Mouse (Mus musculus): ENCODE measurements around the gene Kif5c. TPM values are rescaled to one million over a fixed set of nuclear protein-coding genes. Genes with fewer than 3 reads are reported as not detected.

Kif5c gene
- polyA plus RNA-seq, 1 experiment from 2014 or later = 218 TPM

- 11% methylated on average over 3 of the region's 3 CpGs for WGBS
- peaks cover 17% of the 10 kb centered on the region; the same call in 1 of the 2 replicates for H3K36me3 ChIP-seq (ENCODE audit: control insufficient read depth, insufficient read depth, low read length)
- H3K4me1 ChIP-seq (ENCODE audit: control insufficient read depth, insufficient read depth, low read length) = peaks cover 50% of the 10 kb centered on the region
- H3K27ac ChIP-seq (ENCODE audit: low read depth, low read length) = peak overlapping the region; percentile 57
- H3K9ac ChIP-seq (replicated peaks; ENCODE audit: low read depth, low read length) = 0 out of 2 replicates have a peak overlapping the region, but pooled peaks have one; percentile 7
- ATAC-seq (ENCODE audit: low read depth) = peak; percentile 10; the same call in 1 of the 2 replicates
- no peak overlapping the region for H3K4me2 ChIP-seq (ENCODE audit: low read depth, low read length)
- H3K9me3 ChIP-seq (ENCODE audit: control insufficient read depth, low read length) = no peaks in the 10 kb centered on the region
- no peaks in the 10 kb centered on the region for H3K27me3 ChIP-seq (ENCODE audit: control insufficient read depth, insufficient read depth, low read length)
- H3K4me3 ChIP-seq (ENCODE audit: low read depth, low read length) = no peak overlapping the region
These were observed 99.4 kb downstream of the Kif5c start for GRCm38 (mm10) chr2:49718492-49718891.

- Histone ChIP-seq H3K9ac (replicated peaks; ENCODE audit: low read depth, low read length) (no peak overlapping the region), H3K36me3 (ENCODE audit: control insufficient read depth, insufficient read depth, low read length) (peaks cover 17% of the 10 kb centered on the region; the same call in 1 of the 2 replicates), H3K27ac (ENCODE audit: low read depth, low read length) (peak overlapping the region; percentile 71), H3K4me2 (ENCODE audit: low read depth, low read length) (no peak overlapping the region), H3K9me3 (ENCODE audit: control insufficient read depth, low read length) (no peaks in the 10 kb centered on the region), H3K27me3 (ENCODE audit: control insufficient read depth, insufficient read depth, low read length) (no peaks in the 10 kb centered on the region), H3K4me3 (ENCODE audit: low read depth, low read length) (no peak overlapping the region), H3K4me1 (ENCODE audit: control insufficient read depth, insufficient read depth, low read length) (peaks cover 50% of the 10 kb centered on the region)
- no peak for ATAC-seq (ENCODE audit: low read depth)
- 15% methylated on average over 8 of the region's 8 CpGs for WGBS
These were observed 100.1 kb downstream of the Kif5c start for GRCm38 (mm10) chr2:49718935-49719850.

GRCm38 (mm10) chr2:49719854-49720253 is 100.8 kb downstream of the Kif5c start:
- H3K36me3 ChIP-seq (ENCODE audit: control insufficient read depth, insufficient read depth, low read length) = peaks cover 17% of the 10 kb centered on the region; the same call in 1 of the 2 replicates
- peak overlapping the region; percentile 32; the same call in 1 of the 2 replicates for H3K9ac ChIP-seq (replicated peaks; ENCODE audit: low read depth, low read length)
- H3K9me3 ChIP-seq (ENCODE audit: control insufficient read depth, low read length) = no peaks in the 10 kb centered on the region
- no peak overlapping the region for H3K4me3 ChIP-seq (ENCODE audit: low read depth, low read length)
- 2% methylated on average over 6 of the region's 6 CpGs for WGBS
- peak overlapping the region; percentile 4; the same call in 1 of the 2 replicates for H3K4me2 ChIP-seq (ENCODE audit: low read depth, low read length)
- ATAC-seq (ENCODE audit: low read depth) = peak; percentile 67
- H3K27me3 ChIP-seq (ENCODE audit: control insufficient read depth, insufficient read depth, low read length) = no peaks in the 10 kb centered on the region
- peaks cover 50% of the 10 kb centered on the region for H3K4me1 ChIP-seq (ENCODE audit: control insufficient read depth, insufficient read depth, low read length)
- H3K27ac ChIP-seq (ENCODE audit: low read depth, low read length) = peak overlapping the region; percentile 81

- Histone ChIP-seq H3K4me1 (ENCODE audit: control insufficient read depth, insufficient read depth, low read length) (peaks cover 50% of the 10 kb centered on the region), H3K4me3 (ENCODE audit: low read depth, low read length) (no peak overlapping the region), H3K9me3 (ENCODE audit: control insufficient read depth, low read length) (no peaks in the 10 kb centered on the region), H3K4me2 (ENCODE audit: low read depth, low read length) (peak overlapping the region; percentile 4; the same call in 1 of the 2 replicates), H3K27ac (ENCODE audit: low read depth, low read length) (peak overlapping the region; percentile 81), H3K27me3 (ENCODE audit: control insufficient read depth, insufficient read depth, low read length) (no peaks in the 10 kb centered on the region), H3K9ac (replicated peaks; ENCODE audit: low read depth, low read length) (0 out of 2 replicates have a peak overlapping the region, but pooled peaks have one; percentile 32), H3K36me3 (ENCODE audit: control insufficient read depth, insufficient read depth, low read length) (peaks cover 17% of the 10 kb centered on the region; the same call in 1 of the 2 replicates)
- no peak for ATAC-seq (ENCODE audit: low read depth)
- WGBS = 40% methylated on average over 9 of the region's 9 CpGs
These were observed 101.2 kb downstream of the Kif5c start for GRCm38 (mm10) chr2:49720343-49720742.

GRCm38 (mm10) chr2:49722331-49722730 is 103.2 kb downstream of the Kif5c start:
- Histone ChIP-seq H3K4me3 (ENCODE audit: low read depth, low read length) (no peak overlapping the region), H3K36me3 (ENCODE audit: control insufficient read depth, insufficient read depth, low read length) (0 out of 2 replicates have a peak, but pooled peaks cover 10% of the 10 kb centered on the region), H3K27me3 (ENCODE audit: control insufficient read depth, insufficient read depth, low read length) (no peaks in the 10 kb centered on the region), H3K4me1 (ENCODE audit: control insufficient read depth, insufficient read depth, low read length) (peaks cover 50% of the 10 kb centered on the region), H3K27ac (ENCODE audit: low read depth, low read length) (no peak overlapping the region), H3K9me3 (ENCODE audit: control insufficient read depth, low read length) (no peaks in the 10 kb centered on the region), H3K4me2 (ENCODE audit: low read depth, low read length) (no peak overlapping the region), H3K9ac (replicated peaks; ENCODE audit: low read depth, low read length) (no peak overlapping the region)
- no peak for ATAC-seq (ENCODE audit: low read depth)
- WGBS = 27% methylated on average over 9 of the region's 9 CpGs

- ATAC-seq (ENCODE audit: low read depth) = no peak
- WGBS = 69% methylated on average over 13 of the region's 13 CpGs
- H3K4me1 ChIP-seq (ENCODE audit: control insufficient read depth, insufficient read depth, low read length) = peaks cover 49% of the 10 kb centered on the region
These were observed 103.9 kb downstream of the Kif5c start for GRCm38 (mm10) chr2:49722983-49723382.

GRCm38 (mm10) chr2:49726672-49727071 is 107.6 kb downstream of the Kif5c start:
- Histone ChIP-seq H3K9ac (replicated peaks; ENCODE audit: low read depth, low read length) (no peak overlapping the region; the same call in 1 of the 2 replicates), H3K9me3 (ENCODE audit: control insufficient read depth, low read length) (no peaks in the 10 kb centered on the region), H3K27me3 (ENCODE audit: control insufficient read depth, insufficient read depth, low read length) (no peaks in the 10 kb centered on the region), H3K4me2 (ENCODE audit: low read depth, low read length) (no peak overlapping the region), H3K4me1 (ENCODE audit: control insufficient read depth, insufficient read depth, low read length) (peaks cover 15% of the 10 kb centered on the region), H3K4me3 (ENCODE audit: low read depth, low read length) (no peak overlapping the region), H3K27ac (ENCODE audit: low read depth, low read length) (no peak overlapping the region), H3K36me3 (ENCODE audit: control insufficient read depth, insufficient read depth, low read length) (peaks cover 19% of the 10 kb centered on the region)
- WGBS = 89% methylated on average over 11 of the region's 11 CpGs
- peak; percentile 22; the same call in 1 of the 2 replicates for ATAC-seq (ENCODE audit: low read depth)

More at GRCm38 (mm10) chr2:49722983-49723382, 103.9 kb downstream of the Kif5c start:
- Histone ChIP-seq H3K36me3 (ENCODE audit: control insufficient read depth, insufficient read depth, low read length) (0 out of 2 replicates have a peak, but pooled peaks cover 10% of the 10 kb centered on the region), H3K4me3 (ENCODE audit: low read depth, low read length) (no peak overlapping the region), H3K27ac (ENCODE audit: low read depth, low read length) (0 out of 2 replicates have a peak overlapping the region, but pooled peaks have one; percentile 12), H3K9ac (replicated peaks; ENCODE audit: low read depth, low read length) (no peak overlapping the region), H3K4me2 (ENCODE audit: low read depth, low read length) (no peak overlapping the region), H3K9me3 (ENCODE audit: control insufficient read depth, low read length) (no peaks in the 10 kb centered on the region), H3K27me3 (ENCODE audit: control insufficient read depth, insufficient read depth, low read length) (no peaks in the 10 kb centered on the region)

GRCm38 (mm10) chr2:49727199-49727598 is 108.1 kb downstream of the Kif5c start:
- WGBS = 12% methylated on average over 7 of the region's 7 CpGs
- Histone ChIP-seq H3K36me3 (ENCODE audit: control insufficient read depth, insufficient read depth, low read length) (peaks cover 20% of the 10 kb centered on the region), H3K9ac (replicated peaks; ENCODE audit: low read depth, low read length) (no peak overlapping the region), H3K4me1 (ENCODE audit: control insufficient read depth, insufficient read depth, low read length) (peaks cover 9% of the 10 kb centered on the region), H3K9me3 (ENCODE audit: control insufficient read depth, low read length) (no peaks in the 10 kb centered on the region), H3K27me3 (ENCODE audit: control insufficient read depth, insufficient read depth, low read length) (no peaks in the 10 kb centered on the region), H3K4me3 (ENCODE audit: low read depth, low read length) (no peak overlapping the region), H3K4me2 (ENCODE audit: low read depth, low read length) (no peak overlapping the region), H3K27ac (ENCODE audit: low read depth, low read length) (no peak overlapping the region)
- peak; percentile 88 for ATAC-seq (ENCODE audit: low read depth)

GRCm38 (mm10) chr2:49727686-49728085 is 108.6 kb downstream of the Kif5c start:
- no peak for ATAC-seq (ENCODE audit: low read depth)
- no peaks in the 10 kb centered on the region for H3K9me3 ChIP-seq (ENCODE audit: control insufficient read depth, low read length)
- H3K4me2 ChIP-seq (ENCODE audit: low read depth, low read length) = no peak overlapping the region
- no peaks in the 10 kb centered on the region for H3K27me3 ChIP-seq (ENCODE audit: control insufficient read depth, insufficient read depth, low read length)
- no peak overlapping the region for H3K4me3 ChIP-seq (ENCODE audit: low read depth, low read length)
- no peak overlapping the region for H3K27ac ChIP-seq (ENCODE audit: low read depth, low read length)
- H3K9ac ChIP-seq (replicated peaks; ENCODE audit: low read depth, low read length) = no peak overlapping the region
- WGBS = 85% methylated on average over 4 of the region's 4 CpGs
- H3K36me3 ChIP-seq (ENCODE audit: control insufficient read depth, insufficient read depth, low read length) = peaks cover 20% of the 10 kb centered on the region
- H3K4me1 ChIP-seq (ENCODE audit: control insufficient read depth, insufficient read depth, low read length) = peaks cover 5% of the 10 kb centered on the region

Data from neural tube, embryonic 14.5 days (tissue).